Mouse (Mus musculus) G1E (cell line): ENCODE measurements around the gene Fam227a.

ENCODE experiments used
- GATA1 ChIP-seq: IDR thresholded peaks from 2 replicates; pipeline ENCODE4 v1.6.1; 2012; ENCODE audit warnings: borderline replicate concordance, low read length, inconsistent platforms, mixed read lengths
- POLR2AphosphoS5 ChIP-seq: IDR thresholded peaks from 2 replicates; pipeline ENCODE4 v1.6.1; 2012; ENCODE audit warnings: low read depth, low read length, inconsistent platforms; ENCODE audit not compliant: insufficient replicate concordance

- TF ChIP-seq GATA1 (no peak), POLR2AphosphoS5 (no peak)
These were observed 33.6 kb upstream of the Fam227a start for GRCm38 (mm10) chr15:79692334-79692733.
